Mouse (Mus musculus) forebrain, embryonic 14.5 days (tissue): Measurements from ENCODE around the gene Iqschfp. TPM values are rescaled to one million over a fixed set of nuclear protein-coding genes. Genes with fewer than 3 reads are reported as not detected.

Experiments
- ATAC-seq: fragments of 200-750 bp; cut with Nextera tagmentation; 2 replicates; pipeline ENCODE4 v1.8.0; 2017; ENCODE audit warnings: mild to moderate bottlenecking, moderate library complexity
- DNase-seq: peaks from one replicate; pipeline ENCODE4 v3.0.0-alpha.2; 2015; ENCODE audit warnings: low spot score
- H3K27ac ChIP-seq: fragments of 300-500 bp; sonication (generic); 2 replicates; pipeline ENCODE4 v1.5.1; 2014; ENCODE audit warnings: low read depth, mild to moderate bottlenecking, control low read depth, low read length, moderate library complexity
- H3K27me3 ChIP-seq: fragments of 300-500 bp; sonication (generic); replicated peaks from 2 replicates; pipeline ENCODE4 v1.6.1; 2014; ENCODE audit warnings: low read length, control low read depth, mixed read lengths; ENCODE audit not compliant: control insufficient read depth, insufficient read depth
- H3K36me3 ChIP-seq: fragments of 300-500 bp; sonication (generic); 2 replicates; pipeline ENCODE4 v1.6.1; 2014; ENCODE audit warnings: low read length, control low read depth; ENCODE audit not compliant: control insufficient read depth, insufficient read depth
- H3K4me1 ChIP-seq: fragments of 300-500 bp; sonication (generic); 2 replicates; pipeline ENCODE4 v1.6.1; 2014; ENCODE audit warnings: antibody characterized with exemption, low read length, control low read depth; ENCODE audit not compliant: control insufficient read depth, insufficient read depth
- H3K4me2 ChIP-seq: fragments of 300-500 bp; sonication (generic); 2 replicates; pipeline ENCODE4 v1.6.1; 2014; ENCODE audit warnings: mild to moderate bottlenecking, control low read depth, low read length
- H3K4me3 ChIP-seq: fragments of 300-500 bp; sonication (generic); 2 replicates; pipeline ENCODE4 v1.5.1; 2014; ENCODE audit warnings: low read depth, low read length, control low read depth
- H3K9ac ChIP-seq: fragments of 300-500 bp; sonication (generic); 2 replicates; pipeline ENCODE4 v1.6.1; 2014; ENCODE audit warnings: mild to moderate bottlenecking, low read length, control low read depth, moderate library complexity
- H3K9me3 ChIP-seq: fragments of 300-500 bp; sonication (generic); replicated peaks from 2 replicates; pipeline ENCODE4 v1.6.1; 2016; ENCODE audit warnings: low read length, control low read depth, mixed read lengths; ENCODE audit not compliant: control insufficient read depth
- whole genome bisulfite sequencing: fragments of 180-500 bp; shearing (Covaris S2); extraction: QIAGEN DNeasy Blood & Tissue Kit; methylation state at CpG from one replicate; pipeline ENCODE4 v1.1.7; 2014; 5-methylcytosine and 5-hydroxymethylcytosine counted together
- polyA plus RNA-seq: library from polyadenylated mRNA; unstranded; fragments of >200 nt; fragmentation: Nextera tagmentation; extraction: Ambion mirVana; gene quantifications from 2 replicates; pipeline ENCODE4 v1.2.1, GENCODE M21; 2014

The Iqschfp gene
- polyA plus RNA-seq, 1 experiment from 2014 or later = 2.8 TPM

DNA sequence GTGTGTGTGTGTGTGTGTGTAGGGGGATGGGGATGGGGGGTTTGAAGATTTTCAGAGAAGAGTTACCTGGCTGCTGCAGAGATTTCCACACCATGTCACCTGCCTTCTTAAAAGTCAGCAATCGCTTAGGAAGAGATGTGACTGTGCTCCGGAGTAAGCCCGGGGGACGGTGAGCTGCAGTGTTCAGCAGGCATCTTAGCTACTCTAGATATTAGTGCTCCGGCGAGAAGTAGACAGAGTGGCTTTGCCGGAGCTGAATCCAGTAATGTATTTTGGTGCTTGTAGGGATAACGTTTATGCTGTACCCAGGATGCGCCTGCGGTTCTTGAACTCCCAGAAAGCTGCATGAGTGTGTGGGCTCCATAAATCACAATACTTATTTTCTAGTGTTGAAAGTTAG lies 736 bp downstream of the Iqschfp start:
- peak; percentile 44 for DNase-seq
- Histone ChIP-seq H3K4me3 (peak overlapping the region; percentile 26), H3K4me2 (peak overlapping the region; percentile 57), H3K4me1 (no peaks in the 10 kb centered on the region; the same call in 1 of the 2 replicates), H3K9ac (peak overlapping the region; percentile 35; the same call in 1 of the 2 replicates), H3K36me3 (no peaks in the 10 kb centered on the region), H3K9me3 (no peaks in the 10 kb centered on the region), H3K27ac (no peak overlapping the region), H3K27me3 (no peaks in the 10 kb centered on the region)
- ATAC-seq = peak; percentile 64
- 45% methylated on average over 10 of the region's 10 CpGs for WGBS

GRCm38 (mm10) chr3:67902517-67902916 lies 10.5 kb downstream of the Iqschfp start:
- 81% methylated on average over 4 of the region's 4 CpGs for WGBS
- H3K27ac ChIP-seq = no peak overlapping the region
- DNase-seq (no peak), ATAC-seq (no peak)
- H3K4me2 ChIP-seq = no peak overlapping the region
- no peak overlapping the region for H3K9ac ChIP-seq
- no peaks in the 10 kb centered on the region for H3K27me3 ChIP-seq
- H3K4me3 ChIP-seq = no peak overlapping the region
- H3K36me3 ChIP-seq = no peaks in the 10 kb centered on the region
- no peaks in the 10 kb centered on the region for H3K4me1 ChIP-seq
- no peaks in the 10 kb centered on the region for H3K9me3 ChIP-seq

GRCm38 (mm10) chr3:67908586-67908985 lies 16.6 kb downstream of the Iqschfp start:
- no peaks in the 10 kb centered on the region for H3K36me3 ChIP-seq
- no peak overlapping the region for H3K4me3 ChIP-seq
- no peak overlapping the region for H3K4me2 ChIP-seq
- 76% methylated on average over 2 of the region's 2 CpGs for WGBS
- no peaks in the 10 kb centered on the region for H3K4me1 ChIP-seq
- DNase-seq (no peak), ATAC-seq (no peak)
- no peaks in the 10 kb centered on the region for H3K27me3 ChIP-seq
- no peaks in the 10 kb centered on the region for H3K9me3 ChIP-seq
- H3K9ac ChIP-seq = no peak overlapping the region
- H3K27ac ChIP-seq = no peak overlapping the region

DNA sequence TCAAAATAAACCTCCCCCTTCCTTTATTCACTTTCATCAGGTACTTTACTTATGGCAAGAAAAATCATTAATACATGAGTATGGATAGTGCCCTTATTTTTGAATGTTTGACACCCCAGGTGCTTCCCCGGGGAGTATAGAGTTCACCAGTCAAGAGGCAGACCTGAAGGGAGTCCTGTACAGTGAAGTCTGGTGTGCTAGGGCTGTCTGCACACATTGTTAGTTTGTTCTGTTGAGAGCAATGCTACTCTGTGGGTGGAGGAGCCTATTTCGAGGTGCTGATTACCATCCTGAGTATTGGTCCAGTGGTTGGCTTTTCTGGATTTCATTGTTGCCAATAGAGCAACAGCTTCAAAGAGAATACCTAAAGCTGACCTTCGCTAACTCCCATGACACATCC lies 26.1 kb downstream of the Iqschfp start:
- ATAC-seq = 0 out of 2 replicates have a peak, but pooled peaks have one; percentile 12
- DNase-seq = no peak

DNA sequence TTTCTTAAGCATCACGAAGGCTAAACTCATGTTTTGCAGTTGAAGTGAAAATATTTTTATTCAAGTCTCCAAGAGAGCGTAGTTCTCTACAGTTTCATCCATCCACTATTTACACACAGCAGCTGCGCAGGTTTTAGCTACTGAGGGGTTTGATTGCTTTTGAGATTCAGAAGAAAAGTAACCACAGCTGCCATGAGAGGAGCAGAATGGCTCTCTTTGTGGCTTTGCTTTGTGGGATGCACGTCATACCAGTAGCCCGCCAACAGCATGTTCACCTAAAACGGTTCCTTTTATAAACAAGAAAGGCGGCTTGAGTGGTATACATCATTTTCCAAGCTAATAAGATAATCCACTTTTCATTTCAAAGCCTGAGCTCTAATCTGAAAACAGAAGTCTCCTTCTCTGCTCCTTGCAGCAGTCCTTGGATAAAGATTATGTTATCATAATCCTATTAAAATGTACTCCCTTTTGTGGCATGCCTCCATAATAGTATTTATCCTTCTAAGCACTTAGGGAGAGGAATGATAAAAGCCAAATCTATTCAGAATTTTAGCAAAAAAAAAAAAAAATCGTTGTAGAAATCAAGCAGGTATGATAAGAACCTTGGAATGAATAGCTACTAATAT lies 26.7 kb downstream of the Iqschfp start:
- no peaks in the 10 kb centered on the region for H3K36me3 ChIP-seq
- no peak overlapping the region for H3K27ac ChIP-seq
- H3K4me1 ChIP-seq = peaks cover 2% of the 10 kb centered on the region; the same call in 1 of the 2 replicates
- no peaks in the 10 kb centered on the region for H3K27me3 ChIP-seq
- no peak overlapping the region for H3K9ac ChIP-seq
- no peaks in the 10 kb centered on the region for H3K9me3 ChIP-seq
- 27% methylated on average over 8 of the region's 8 CpGs for WGBS
- ATAC-seq (peak; percentile 62), DNase-seq (peak; percentile 57)
- no peak overlapping the region for H3K4me3 ChIP-seq
- no peak overlapping the region for H3K4me2 ChIP-seq

More for the DNA sequence above, 26.1 kb downstream of the Iqschfp start:
- no peaks in the 10 kb centered on the region for H3K9me3 ChIP-seq
- no peaks in the 10 kb centered on the region for H3K27me3 ChIP-seq
- no peak overlapping the region for H3K27ac ChIP-seq
- H3K36me3 ChIP-seq = no peaks in the 10 kb centered on the region
- H3K4me2 ChIP-seq = no peak overlapping the region
- 76% methylated on average over 3 of the region's 3 CpGs for WGBS
- no peak overlapping the region for H3K4me3 ChIP-seq
- H3K4me1 ChIP-seq = peaks cover 2% of the 10 kb centered on the region; the same call in 1 of the 2 replicates
- no peak overlapping the region for H3K9ac ChIP-seq

- Histone ChIP-seq H3K4me3 (no peak overlapping the region), H3K27ac (no peak overlapping the region), H3K9me3 (no peaks in the 10 kb centered on the region), H3K4me2 (no peak overlapping the region), H3K36me3 (no peaks in the 10 kb centered on the region), H3K27me3 (no peaks in the 10 kb centered on the region), H3K9ac (no peak overlapping the region), H3K4me1 (peaks cover 2% of the 10 kb centered on the region; the same call in 1 of the 2 replicates)
- ATAC-seq (no peak), DNase-seq (no peak)
- WGBS = 83% methylated on average over 4 of the region's 4 CpGs
These were observed 31.1 kb downstream of the Iqschfp start for GRCm38 (mm10) chr3:67923095-67923494.

GRCm38 (mm10) chr3:67925453-67925852 lies 33.4 kb downstream of the Iqschfp start:
- Histone ChIP-seq H3K4me2 (no peak overlapping the region), H3K4me1 (no peaks in the 10 kb centered on the region), H3K27ac (no peak overlapping the region), H3K9ac (no peak overlapping the region), H3K27me3 (no peaks in the 10 kb centered on the region), H3K9me3 (no peaks in the 10 kb centered on the region), H3K36me3 (no peaks in the 10 kb centered on the region), H3K4me3 (no peak overlapping the region)
- WGBS = 80% methylated on average over 2 of the region's 2 CpGs
- no peak for DNase-seq
- ATAC-seq = no peak

- H3K4me3 ChIP-seq = no peak overlapping the region
These were observed 38.5 kb downstream of the Iqschfp start for GRCm38 (mm10) chr3:67930424-67931133.

GRCm38 (mm10) chr3:67931181-67931580 lies 39.1 kb downstream of the Iqschfp start:
- no peak overlapping the region for H3K4me3 ChIP-seq
- 68% methylated on average over 8 of the region's 8 CpGs for WGBS
- H3K27me3 ChIP-seq = no peaks in the 10 kb centered on the region
- H3K27ac ChIP-seq = no peak overlapping the region
- no peak overlapping the region for H3K9ac ChIP-seq
- no peak overlapping the region for H3K4me2 ChIP-seq
- no peaks in the 10 kb centered on the region; the same call in 1 of the 2 replicates for H3K4me1 ChIP-seq
- ATAC-seq (no peak), DNase-seq (no peak)
- H3K36me3 ChIP-seq = no peaks in the 10 kb centered on the region
- H3K9me3 ChIP-seq = no peaks in the 10 kb centered on the region

More at GRCm38 (mm10) chr3:67930424-67931133, 38.5 kb downstream of the Iqschfp start:
- H3K27ac ChIP-seq = no peak overlapping the region
- H3K4me1 ChIP-seq = no peaks in the 10 kb centered on the region; the same call in 1 of the 2 replicates
- H3K27me3 ChIP-seq = no peaks in the 10 kb centered on the region
- DNase-seq (no peak), ATAC-seq (no peak)
- no peak overlapping the region for H3K9ac ChIP-seq
- WGBS = 79% methylated on average over 10 of the region's 10 CpGs
- no peaks in the 10 kb centered on the region for H3K9me3 ChIP-seq
- no peak overlapping the region for H3K4me2 ChIP-seq
- no peaks in the 10 kb centered on the region for H3K36me3 ChIP-seq
